Mouse (Mus musculus) erythroblast, embryonic 14.5 days (primary cell): ENCODE measurements around the gene Fam107b.

ENCODE experiments used
- GATA1 ChIP-seq: IDR thresholded peaks from 2 replicates; pipeline ENCODE4 v1.6.1; 2012; ENCODE audit warnings: low read length, inconsistent platforms, mixed read lengths
- TAL1 ChIP-seq: IDR thresholded peaks from 3 replicates; pipeline ENCODE4 v1.6.1; 2012; ENCODE audit warnings: low read length, inconsistent platforms, mixed read lengths

GRCm38 (mm10) chr2:3717847-3718246, 147.6 kb downstream of the Fam107b start:
- no peak for TF ChIP-seq TAL1
- TF ChIP-seq GATA1 = no peak
